Mouse (Mus musculus) E14TG2a.4 (cell line): ENCODE results near the gene Gstt4.

Source experiments
- CTCF ChIP-seq: conservative IDR thresholded peaks from 2 replicates; pipeline ENCODE4 v1.5.1; 2014; ENCODE audit warnings: low read length
- POU5F1 ChIP-seq: IDR thresholded peaks from 2 replicates; pipeline ENCODE4 v1.6.1; 2014; ENCODE audit warnings: low read length, borderline replicate concordance

GRCm38 (mm10) chr10:75835307-75835706, 13.0 kb upstream of the Gstt4 start:
- TF ChIP-seq CTCF (no peak), POU5F1 (no peak)
